11 mouse cellular contexts compared by ENCODE assay signal in the genomic region with DNA sequence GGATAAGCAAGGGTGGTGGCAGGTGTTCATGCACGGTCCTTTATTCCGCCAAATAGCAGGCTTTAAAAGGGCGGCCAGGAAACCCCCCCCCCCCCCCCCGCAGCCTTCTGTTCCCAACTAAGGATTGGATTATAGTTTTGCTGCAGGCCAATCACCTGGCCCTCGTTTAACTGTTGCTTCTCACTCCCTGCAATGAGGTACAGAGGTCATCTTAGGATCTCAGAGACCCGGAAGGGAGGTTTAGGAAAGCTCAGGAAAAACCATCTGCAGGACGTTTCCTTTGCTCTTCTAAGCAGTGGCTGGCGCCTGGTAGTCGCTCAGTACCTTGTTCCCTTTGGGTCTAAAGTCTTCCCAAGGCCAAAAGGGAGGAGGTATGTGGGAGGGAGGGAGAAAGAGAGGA. TPM values are rescaled to one million over a fixed set of nuclear protein-coding genes. Genes with fewer than 3 reads are reported as not detected.
A peak's percentile ranks its signal among the peaks of the same experiment; 100 is the strongest.
DNase-seq lines count a peak whose midpoint lies in the region; ATAC-seq and TF ChIP-seq lines count a peak whose summit lies in the region.
"Had no signal": no experiment of that assay in that cellular context is flagged by ENCODE, and none has a peak within 500 bp of the region (broad histone marks: within the 10 kb centered on the region; RNA-seq: fewer than 3 reads in every experiment).

No protein-coding gene starts in this region.

- H3K4me3 ChIP-seq in lung, embryonic 15.5 days = no peak overlapping the region
- no peak overlapping the region for H3K4me3 ChIP-seq in stomach, embryonic 14.5 days (ENCODE audit: low read depth, low read length)
- H3K4me3 ChIP-seq in heart, adult 2 months = no peak overlapping the region

- intact Hi-C loops in gastrocnemius, postnatal 36 days (cut with DNase I) = no loop called here
- intact Hi-C loops in heart, adult 2 months (cut with DNase I) = no loop called here

- no peak for TF ChIP-seq POLR2A in heart, adult 2 months (IDR thresholded peaks at IDR 0.05; ENCODE audit: insufficient read depth, low read depth, low read length)

- H3K9ac ChIP-seq in lung, embryonic 15.5 days = no peak overlapping the region
- H3K9ac ChIP-seq in stomach, embryonic 14.5 days (replicated peaks; ENCODE audit: low read depth, low read length) = no peak overlapping the region
- H3K9ac ChIP-seq in heart, adult 2 months (ENCODE audit: low read depth, low read length) = no peak overlapping the region
- H3K9ac ChIP-seq: limb, embryonic 15.5 days had no signal

- peaks cover 20% of the 10 kb centered on the region for H3K4me1 ChIP-seq in lung, embryonic 15.5 days
- peaks cover 11% of the 10 kb centered on the region; the same call in 1 of the 2 replicates for H3K4me1 ChIP-seq in stomach, embryonic 14.5 days (ENCODE audit: control insufficient read depth, insufficient read depth, low read length)
- no peaks in the 10 kb centered on the region for H3K4me1 ChIP-seq in heart, adult 2 months (ENCODE audit: control insufficient read depth, insufficient read depth, low read length)

- no peak for TF ChIP-seq CTCF in heart, adult 2 months (IDR thresholded peaks at IDR 0.05)

- ATAC-seq in lung, embryonic 15.5 days (ENCODE audit: borderline replicate concordance, extremely low read depth, low FRiP score, low TSS enrichment) = no peak
- no peak for ATAC-seq in stomach, embryonic 14.5 days (ENCODE audit: insufficient number of reproducible peaks, insufficient read depth, low FRiP score, low read depth)

- H3K9me3 ChIP-seq in lung, embryonic 15.5 days = no peaks in the 10 kb centered on the region
- no peaks in the 10 kb centered on the region for H3K9me3 ChIP-seq in stomach, embryonic 14.5 days (ENCODE audit: control insufficient read depth, low read depth, low read length)
- H3K9me3 ChIP-seq: limb, embryonic 15.5 days had no signal

- 8% methylated on average over 9 of the region's 9 CpGs for WGBS in lung, embryonic 15.5 days
- 3% methylated on average over 9 of the region's 9 CpGs for WGBS in stomach, embryonic 14.5 days
- 18% methylated on average over 9 of the region's 9 CpGs for WGBS in heart, adult 2 months

- H3K4me2 ChIP-seq in lung, embryonic 15.5 days = peak overlapping the region; percentile 96; the same call in 1 of the 2 replicates
- H3K4me2 ChIP-seq in stomach, embryonic 14.5 days (replicated peaks; ENCODE audit: low read depth, low read length) = peak overlapping the region; percentile 70; the same call in 1 of the 2 replicates

- H3K36me3 ChIP-seq in lung, embryonic 15.5 days = no peaks in the 10 kb centered on the region
- H3K36me3 ChIP-seq in stomach, embryonic 14.5 days (ENCODE audit: control insufficient read depth, insufficient read depth, low read length) = no peaks in the 10 kb centered on the region
- no peaks in the 10 kb centered on the region for H3K36me3 ChIP-seq in heart, adult 2 months (ENCODE audit: control insufficient read depth, insufficient read depth, low read length)
- H3K36me3 ChIP-seq: limb, embryonic 15.5 days had no signal

- H3K79me2 ChIP-seq in heart, adult 2 months (replicated peaks; ENCODE audit: control insufficient read depth, insufficient read depth, low read length) = no peaks in the 10 kb centered on the region

- H3K27me3 ChIP-seq in lung, embryonic 15.5 days = peaks cover 52% of the 10 kb centered on the region
- H3K27me3 ChIP-seq in stomach, embryonic 14.5 days (ENCODE audit: control insufficient read depth, insufficient read depth, low read length) = peaks cover 13% of the 10 kb centered on the region
- peaks cover 12% of the 10 kb centered on the region for H3K27me3 ChIP-seq in heart, adult 2 months (ENCODE audit: control insufficient read depth, insufficient read depth, low read length)

- TF ChIP-seq EP300 in heart, adult 2 months (IDR thresholded peaks at IDR 0.05; ENCODE audit: insufficient read depth, low read depth, low read length) = no peak

- H3K27ac ChIP-seq in lung, embryonic 15.5 days = no peak overlapping the region
- no peak overlapping the region for H3K27ac ChIP-seq in stomach, embryonic 14.5 days (ENCODE audit: low read length)
- H3K27ac ChIP-seq in heart, adult 2 months = no peak overlapping the region
- H3K27ac ChIP-seq: limb, embryonic 15.5 days had no signal

- no peak for DNase-seq in lung, postnatal 36 days
- DNase-seq in embryo, embryonic 10.5 days (ENCODE audit: low spot score) = peak; percentile 49
- DNase-seq in kidney, adult 9 months = peak; percentile 34
- DNase-seq in gastrocnemius, postnatal 36 days = no peak
- no peak for DNase-seq in Muller cell, postnatal 12 days (ENCODE audit: inconsistent ontology term)
- DNase-seq in heart, adult 2 months = no peak
- DNase-seq: gastrocnemius, postnatal 10 days had no signal

RNA-seq across cellular contexts. Expression of gene Sgpp2, which starts 0.9 kb away (rescaled TPM):
- polyA plus RNA-seq in lung, embryonic 15.5 days (2015; fragmentation: Nextera tagmentation; extraction: Ambion mirVana) = 0.65 and 1.1 TPM in 2 replicates
- polyA plus RNA-seq in stomach, embryonic 14.5 days (2014; fragmentation: Nextera tagmentation; extraction: Ambion mirVana) = 29.8 and 32.1 TPM in 2 replicates
- total RNA-seq in gastrocnemius, postnatal 36 days (2021) = not detected
- total RNA-seq in heart, adult 2 months (2021) = under 1 TPM in 1 of 2 experiments, not detected in 1; 0.09 TPM
- 0.26 and 0.31 TPM in 2 replicates for polyA plus RNA-seq in heart, adult 2 months (2012; rRNA removed)
- total RNA-seq: gastrocnemius, postnatal 10 days; heart, postnatal 25 days had no signal

Comparison
In these comparisons a context has a peak if more than half of its experiments do, and no peak if none do; other contexts are left out.
1. DNase-seq: peak in embryo, embryonic 10.5 days (single experiment) and kidney, adult 9 months (single experiment); none in lung, postnatal 36 days (single experiment), gastrocnemius, postnatal 36 days (0 of 2), Muller cell, postnatal 12 days (single experiment) and heart, adult 2 months (0 of 2).
2. RNA of gene Sgpp2, which starts 0.9 kb away (polyA plus RNA-seq): 29.8 to 32.1 TPM in stomach, embryonic 14.5 days; 0.65 to 1.1 TPM in lung, embryonic 15.5 days and 0.26 to 0.31 TPM in heart, adult 2 months; every median in the first group is over 10 times any median in the second.